Mouse (Mus musculus) R1 (cell line): Measurements from ENCODE around the gene Man1a2.

ENCODE experiments used
- DNase-seq: peaks from one replicate; pipeline ENCODE4 v3.0.0-alpha.2; 2018; ENCODE audit warnings: low read depth, low spot score

The Man1a2 gene

GRCm38 (mm10) chr3:100568443-100569390, 116.6 kb downstream of the Man1a2 start:
- no peak for DNase-seq

- no peak for DNase-seq
Measured at GRCm38 (mm10) chr3:100563565-100563964, 121.7 kb downstream of the Man1a2 start.

DNA sequence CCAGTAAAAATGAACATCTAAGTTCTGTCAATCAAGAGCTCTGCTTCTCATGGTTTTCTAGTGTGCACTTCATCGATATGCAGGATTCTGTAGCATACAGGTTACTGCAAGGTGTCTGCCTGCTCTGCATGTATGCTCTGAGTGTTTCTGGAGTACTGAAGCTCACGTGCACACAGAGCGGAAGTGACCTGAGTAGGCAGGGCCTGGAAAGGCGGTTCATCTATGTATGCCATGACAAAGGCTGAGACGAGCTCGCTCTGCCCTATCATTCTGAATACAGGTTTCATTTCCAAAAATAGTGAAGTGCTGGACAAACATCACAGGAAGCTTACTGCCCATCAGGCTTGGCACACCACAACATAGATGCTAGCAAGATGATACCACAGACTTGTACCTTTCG, 122.8 kb downstream of the Man1a2 start:
- DNase-seq: no peak

DNA sequence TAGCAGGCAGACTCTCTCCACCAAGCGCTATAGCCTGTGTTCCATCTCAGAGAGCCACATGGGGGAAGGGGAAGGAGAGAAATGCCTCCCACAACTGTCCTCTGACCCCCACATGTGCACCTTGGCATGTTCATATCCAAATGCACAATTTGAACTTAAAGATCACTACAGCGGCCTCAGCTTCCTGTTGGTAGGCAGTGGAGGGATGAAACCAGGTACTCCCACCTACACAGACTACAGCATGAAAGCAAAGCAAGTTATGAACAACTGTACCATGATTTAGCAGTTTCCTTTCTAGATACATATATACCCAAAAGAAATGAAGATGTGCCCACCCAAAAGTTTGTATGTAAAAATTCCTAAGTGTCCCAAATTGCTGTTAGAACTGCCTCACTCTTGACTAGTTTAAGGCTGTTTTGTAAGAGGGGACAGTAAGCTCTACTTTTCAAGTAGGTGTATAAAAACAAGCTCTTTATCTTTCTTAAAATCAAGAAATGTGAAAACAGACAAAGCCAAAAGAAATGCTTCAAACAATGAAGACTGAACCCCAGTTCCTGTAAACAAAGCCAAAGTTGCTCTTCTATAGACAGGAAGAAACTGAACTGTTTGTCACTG, 123.6 kb downstream of the Man1a2 start:
- DNase-seq: no peak

- DNase-seq: no peak
Measured at GRCm38 (mm10) chr3:100559431-100559830, 125.9 kb downstream of the Man1a2 start.

DNA sequence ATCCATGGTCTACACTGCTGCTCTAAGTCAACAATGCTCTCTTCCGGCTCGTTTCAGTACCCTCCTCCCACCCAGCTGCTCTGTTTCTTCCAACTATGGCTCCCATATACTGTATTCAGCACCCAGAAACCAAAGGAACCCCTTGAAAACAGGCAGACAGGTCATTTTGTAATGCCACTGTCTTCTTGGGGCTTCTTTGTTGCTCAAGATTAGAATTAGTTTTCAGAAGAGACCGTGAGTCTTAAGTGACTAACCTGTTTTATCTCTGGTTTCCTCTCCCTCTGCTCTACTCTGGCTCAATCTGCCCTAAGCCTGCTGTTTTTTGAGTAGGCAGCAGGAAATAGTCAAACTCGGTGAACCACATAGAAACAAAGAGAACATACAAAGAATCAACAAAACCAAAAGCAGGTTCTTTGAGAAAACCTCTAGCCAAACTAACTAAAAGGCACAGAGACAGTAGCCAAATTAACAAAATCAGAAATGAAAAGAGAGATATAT, 127.0 kb downstream of the Man1a2 start:
- peak; percentile 23 for DNase-seq

DNA sequence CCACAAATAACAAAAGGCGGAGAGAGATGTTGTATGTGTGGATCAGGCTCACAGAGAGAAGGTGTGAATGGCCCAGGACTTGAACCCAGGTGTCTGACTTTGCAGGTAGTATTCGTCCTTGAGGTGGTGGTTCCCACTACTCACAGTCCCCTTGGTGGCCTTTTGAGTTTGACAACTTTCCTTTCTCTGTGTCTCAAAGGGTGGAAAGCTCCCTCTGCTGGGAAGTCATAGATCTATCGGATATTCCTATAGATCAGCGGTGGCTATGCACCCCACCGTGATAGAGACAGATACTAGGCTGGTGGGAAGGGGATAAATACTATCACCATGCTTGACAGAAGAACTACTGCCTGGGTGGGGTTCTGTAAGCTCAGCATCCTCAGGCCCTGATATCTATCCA, 130.5 kb downstream of the Man1a2 start:
- DNase-seq: peak; percentile 39

GRCm38 (mm10) chr3:100552171-100552570, 133.1 kb downstream of the Man1a2 start:
- no peak for DNase-seq

- no peak for DNase-seq
Measured at GRCm38 (mm10) chr3:100547913-100548292, 137.4 kb downstream of the Man1a2 start.

DNA sequence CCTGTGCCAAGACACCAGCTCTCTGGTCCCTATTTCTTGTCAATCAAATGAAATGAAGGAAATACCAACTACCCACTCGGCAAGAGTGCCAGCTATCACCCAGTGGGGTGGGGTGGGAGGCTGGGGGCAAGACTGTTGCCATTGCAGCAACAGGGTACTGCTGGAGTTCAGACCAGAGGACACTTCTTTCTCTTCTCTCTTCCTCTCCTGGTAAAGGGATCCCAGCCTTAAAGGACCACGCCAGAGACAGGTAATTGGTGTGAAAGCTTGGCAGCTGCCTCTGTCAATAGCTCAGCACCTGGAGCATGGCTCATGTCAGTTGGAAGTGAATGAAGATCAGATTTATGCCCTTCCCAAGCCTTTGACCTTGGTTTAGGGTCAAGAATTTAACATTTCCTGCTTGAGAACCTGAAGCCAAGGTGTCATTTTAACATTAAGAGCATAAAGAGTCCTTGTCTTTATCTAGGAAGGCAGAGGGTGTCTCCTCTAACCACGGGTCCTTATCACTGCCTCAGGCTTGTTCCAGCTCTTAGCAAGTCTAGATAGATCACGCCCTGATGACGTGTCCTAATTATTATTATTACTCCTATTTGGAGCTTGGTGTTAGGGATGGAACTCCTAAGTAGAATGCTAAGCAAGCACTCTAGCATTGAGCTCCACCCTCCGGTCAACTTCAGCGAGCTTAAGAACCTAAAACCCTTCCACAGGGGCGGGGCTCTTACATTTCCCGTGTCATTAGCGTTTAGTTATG, 138.0 kb downstream of the Man1a2 start:
- DNase-seq: no peak

DNA sequence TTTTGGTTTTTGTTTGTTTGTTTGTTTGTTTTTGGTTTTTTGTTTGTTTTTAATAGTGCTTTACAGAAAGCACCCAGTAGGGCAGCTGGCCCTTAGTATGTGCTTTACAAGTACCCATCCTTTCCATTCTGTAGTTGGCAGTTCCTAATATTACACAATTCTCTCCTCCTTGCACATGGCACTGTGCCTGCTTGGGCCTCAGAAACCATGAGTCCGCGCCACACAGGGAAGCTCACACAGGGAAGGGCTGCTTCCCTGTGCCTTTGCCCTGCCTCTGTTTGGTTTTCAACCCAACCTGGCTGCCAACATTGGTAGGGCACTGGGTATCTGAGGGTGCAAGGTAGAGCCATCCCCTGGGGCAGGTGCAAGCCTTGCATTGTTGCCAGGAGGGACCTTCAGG, 148.6 kb downstream of the Man1a2 start:
- no peak for DNase-seq

DNA sequence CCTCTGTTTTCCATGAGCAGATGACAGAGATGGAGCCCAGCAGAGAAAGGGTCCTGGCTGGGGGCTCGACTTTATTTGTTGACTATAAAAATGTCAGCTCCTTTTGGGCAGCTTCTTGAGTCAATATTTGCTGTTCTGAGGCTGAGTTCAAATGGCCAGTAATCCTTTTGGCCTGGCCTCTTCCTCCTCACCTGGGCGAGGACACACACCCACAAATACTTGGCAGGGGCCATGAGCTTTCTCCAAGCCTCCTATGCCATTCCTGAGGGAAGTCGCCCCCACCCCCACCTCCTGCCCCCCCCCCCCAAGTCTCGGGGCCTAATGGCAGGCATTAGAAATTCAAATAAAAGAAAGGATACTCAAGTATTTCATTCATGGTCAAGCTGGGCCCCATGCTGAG, 149.4 kb downstream of the Man1a2 start:
- no peak for DNase-seq

- DNase-seq: no peak
Measured at GRCm38 (mm10) chr3:100535298-100535697, 150.0 kb downstream of the Man1a2 start.

DNA sequence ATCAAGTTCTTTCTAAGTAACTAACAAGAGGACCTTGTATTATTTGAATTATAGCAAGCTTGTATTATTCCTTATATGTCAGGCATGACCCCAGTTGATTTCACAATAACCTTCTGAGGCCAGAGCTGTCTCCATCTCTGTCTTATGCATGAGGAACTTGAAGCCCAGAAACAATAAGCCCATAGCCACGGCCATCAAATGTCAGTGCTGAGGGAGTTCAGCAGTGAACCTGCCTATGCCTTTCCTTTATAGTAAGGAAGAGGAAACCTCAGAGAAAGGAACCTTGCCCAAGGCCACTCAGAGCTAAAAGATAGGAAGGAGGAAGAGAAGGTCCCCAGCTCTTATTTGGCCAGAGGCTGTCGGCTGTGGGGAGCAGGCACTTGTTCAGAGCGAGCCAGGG, 150.9 kb downstream of the Man1a2 start:
- no peak for DNase-seq

DNA sequence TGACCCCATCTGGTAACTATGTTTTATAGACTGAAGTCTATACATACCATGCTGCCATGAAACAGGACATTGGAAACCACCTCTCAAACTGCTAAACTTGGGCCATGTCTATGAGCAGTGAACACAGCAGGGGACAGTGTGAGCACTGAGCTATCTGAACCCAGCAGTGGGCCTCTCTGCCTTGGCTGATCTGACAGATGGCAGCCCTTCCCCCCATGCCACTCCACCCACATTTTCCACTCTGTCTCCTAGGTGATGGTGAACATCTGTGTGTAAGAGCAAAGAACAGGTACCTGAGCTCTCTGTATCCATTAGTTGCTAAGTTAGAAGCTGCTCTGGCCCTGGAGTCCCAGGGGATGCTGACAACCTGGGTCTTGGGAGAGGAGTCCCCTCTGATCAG, 151.9 kb downstream of the Man1a2 start:
- DNase-seq: no peak

DNA sequence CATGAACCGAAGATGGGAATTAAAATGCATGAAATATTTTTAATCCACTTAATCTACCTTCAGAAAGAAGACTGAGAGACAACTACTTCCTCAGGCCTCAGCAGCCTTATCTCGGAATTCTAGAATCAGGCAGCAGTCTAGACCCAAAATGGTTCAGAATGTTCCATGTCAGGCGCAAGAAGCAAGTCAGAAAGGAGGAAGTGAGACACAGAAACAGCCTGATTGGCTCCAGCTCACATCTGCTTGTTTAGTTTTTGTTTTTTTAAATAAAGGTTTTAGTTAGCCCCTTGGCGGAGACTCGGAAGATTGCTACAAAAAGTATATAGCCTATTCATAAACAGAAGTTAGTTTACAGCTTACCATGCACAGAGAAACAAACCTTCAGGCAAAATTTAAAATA, 154.4 kb downstream of the Man1a2 start:
- no peak for DNase-seq

GRCm38 (mm10) chr3:100530244-100530788, 155.0 kb downstream of the Man1a2 start:
- DNase-seq: no peak

- DNase-seq: no peak
Measured at GRCm38 (mm10) chr3:100522671-100523070, 162.6 kb downstream of the Man1a2 start.

- peak; percentile 61 for DNase-seq
Measured at GRCm38 (mm10) chr3:100521626-100522025, 163.7 kb downstream of the Man1a2 start.

- no peak for DNase-seq
Measured at GRCm38 (mm10) chr3:100515754-100516141, 169.6 kb downstream of the Man1a2 start.

DNA sequence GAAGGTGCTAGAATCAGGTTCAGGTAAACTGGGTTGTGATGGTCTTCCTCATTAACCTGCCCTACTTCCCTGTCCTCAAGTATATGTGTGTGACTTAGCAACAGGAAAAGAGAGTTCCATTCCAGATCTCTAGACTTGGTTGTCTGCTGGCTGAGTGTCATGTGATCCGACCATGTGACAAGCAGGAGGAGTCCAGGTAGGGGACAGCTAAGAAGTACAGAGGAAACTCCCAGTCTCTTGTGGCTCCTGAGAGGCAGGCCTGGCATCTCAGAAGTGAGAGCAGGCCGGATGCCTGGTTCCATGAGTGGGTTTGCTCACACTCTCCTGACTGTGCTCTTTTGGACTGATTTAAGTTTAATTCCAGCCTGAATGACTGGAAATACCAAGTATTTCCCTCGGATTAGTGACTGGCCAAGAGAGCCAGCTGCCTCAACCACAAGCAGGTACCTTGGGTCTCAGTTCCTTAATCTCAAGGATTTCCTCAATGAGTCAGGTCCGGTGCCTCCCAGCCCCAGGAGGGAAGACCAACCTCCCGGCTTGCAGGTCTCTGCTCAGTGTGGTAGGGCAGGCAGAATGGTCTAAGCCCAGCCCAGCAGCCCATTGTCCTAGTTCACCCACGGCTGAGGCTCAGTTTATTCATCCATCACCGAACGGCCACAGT, 170.1 kb downstream of the Man1a2 start:
- no peak for DNase-seq
